ENCODE assay signal across 8 mouse cellular contexts in the genomic region with DNA sequence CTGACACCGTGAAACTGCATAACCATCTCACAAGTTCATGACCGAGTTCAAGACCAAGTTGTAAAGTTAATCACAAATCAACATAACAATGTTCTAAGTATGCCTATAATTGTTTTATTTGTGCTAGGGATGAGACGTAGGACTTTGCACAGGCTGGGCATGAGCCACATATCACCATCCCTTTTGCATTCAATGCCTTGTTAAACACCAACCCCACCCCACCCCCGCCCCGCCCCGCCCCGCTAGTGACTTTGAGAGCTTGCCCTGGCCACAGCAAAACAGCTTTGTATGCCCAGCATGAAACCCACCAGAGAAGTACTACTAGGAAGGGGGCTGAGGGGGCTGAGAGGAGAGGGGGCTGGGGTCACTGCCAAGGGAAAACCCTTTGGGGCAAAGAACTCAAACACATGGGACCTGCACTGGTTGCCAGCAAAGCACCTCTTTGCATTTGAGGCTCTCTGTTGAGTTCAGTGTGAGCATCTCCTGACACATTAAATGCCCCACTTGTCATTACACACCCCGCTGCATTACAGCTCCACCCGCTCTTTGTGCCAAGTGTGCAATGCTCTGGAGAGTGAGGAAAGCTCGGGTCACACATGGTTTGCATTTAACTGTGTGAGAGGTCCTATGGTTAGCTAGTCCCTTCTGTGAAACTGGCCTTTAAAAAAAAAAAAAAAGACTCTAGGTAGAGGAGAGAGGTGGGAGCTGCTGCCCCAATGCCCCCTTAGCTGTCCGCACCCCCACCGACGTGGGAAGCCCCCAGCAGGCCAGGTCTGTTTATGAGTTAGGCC.
DNase-seq lines count a peak whose midpoint lies in the region; ATAC-seq and TF ChIP-seq lines count a peak whose summit lies in the region.

No protein-coding gene starts in this region.

- H3K4me2 ChIP-seq in heart, embryonic 15.5 days, result no peak overlapping the region
- H3K4me2 ChIP-seq in midbrain, embryonic 16.5 days (ENCODE audit: low read length), result no peak overlapping the region

- H3K4me3 ChIP-seq in heart, embryonic 15.5 days, result no peak overlapping the region
- H3K4me3 ChIP-seq in midbrain, embryonic 16.5 days (ENCODE audit: low read depth, low read length), result no peak overlapping the region

- ATAC-seq in heart, embryonic 15.5 days (replicated peaks; ENCODE audit: insufficient number of reproducible peaks, insufficient read depth, low FRiP score, low read depth), result no peak
- ATAC-seq in midbrain, embryonic 16.5 days, result peak; percentile 37

- peaks cover 29% of the 10 kb centered on the region for H3K4me1 ChIP-seq in heart, embryonic 15.5 days (replicated peaks)
- peaks cover 8% of the 10 kb centered on the region for H3K4me1 ChIP-seq in midbrain, embryonic 16.5 days (ENCODE audit: control insufficient read depth, insufficient read depth, low read length)

- no peaks in the 10 kb centered on the region for H3K9me3 ChIP-seq in heart, embryonic 15.5 days (replicated peaks)
- no peaks in the 10 kb centered on the region for H3K9me3 ChIP-seq in midbrain, embryonic 16.5 days (replicated peaks; ENCODE audit: control insufficient read depth, low read length, poor library complexity, severe bottlenecking)

- DNase-seq in heart, adult 11 months, result no peak
- DNase-seq in brain, embryonic 14.5 days (ENCODE audit: low read depth), result peak; percentile 42
- peak; percentile 56 for DNase-seq in hindlimb bud, embryonic 11.5 days (ENCODE audit: extremely low spot score, low read depth, low spot score)
- DNase-seq in frontal cortex, postnatal 10 days (ENCODE audit: low spot score in 2 of 2), result no peak
- no peak for DNase-seq in ovary, postnatal 36 days (ENCODE audit: low spot score)
- DNase-seq in adrenal gland, postnatal 36 days, result no peak

- no peak overlapping the region for H3K9ac ChIP-seq in heart, embryonic 15.5 days
- no peak overlapping the region for H3K9ac ChIP-seq in midbrain, embryonic 16.5 days (ENCODE audit: low read depth, low read length)

- peaks cover 24% of the 10 kb centered on the region; the same call in 1 of the 2 replicates for H3K36me3 ChIP-seq in heart, embryonic 15.5 days
- H3K36me3 ChIP-seq in midbrain, embryonic 16.5 days (ENCODE audit: control insufficient read depth, insufficient read depth, low read length), result no peaks in the 10 kb centered on the region

- TF ChIP-seq CTCF in brain, embryonic 14.5 days (IDR thresholded peaks at IDR 0.05; ENCODE audit: borderline replicate concordance, extremely low read depth, insufficient read depth, insufficient read length), result no peak

- H3K27ac ChIP-seq in heart, embryonic 15.5 days, result peak overlapping the region; percentile 76
- peak overlapping the region; percentile 29; the same call in 1 of the 2 replicates for H3K27ac ChIP-seq in midbrain, embryonic 16.5 days (ENCODE audit: low read length)

- H3K27me3 ChIP-seq in heart, embryonic 15.5 days, result no peaks in the 10 kb centered on the region
- no peaks in the 10 kb centered on the region for H3K27me3 ChIP-seq in midbrain, embryonic 16.5 days (ENCODE audit: control insufficient read depth, insufficient read depth, low read depth, low read length)

- TF ChIP-seq POLR2A in brain, embryonic 14.5 days (IDR thresholded peaks at IDR 0.05; ENCODE audit: borderline replicate concordance, extremely low read depth, insufficient read depth, insufficient read length, poor library complexity, severe bottlenecking), result no peak

- WGBS in heart, embryonic 15.5 days, result 53% methylated on average over 13 of the region's 13 CpGs
- 54% methylated on average over 13 of the region's 13 CpGs for WGBS in midbrain, embryonic 16.5 days

Comparison
In these comparisons a context has a peak if more than half of its experiments do, and no peak if none do; other contexts are left out.
1. DNase-seq: peak in brain, embryonic 14.5 days (single experiment) and hindlimb bud, embryonic 11.5 days (single experiment); none in heart, adult 11 months (single experiment), frontal cortex, postnatal 10 days (0 of 2), ovary, postnatal 36 days (single experiment) and adrenal gland, postnatal 36 days (0 of 2).